Mouse (Mus musculus): ENCODE data around the gene Adamts8.

Adamts8 gene

GRCm38 (mm10) chr9:30942512-30943313, at the start of gene Adamts8:
TSS of gene Adamts8 (plus strand) at chr9:30942562.
- DNase-seq: no peak

- no peak for DNase-seq
Measured at GRCm38 (mm10) chr9:30895618-30896017, 46.7 kb upstream of the Adamts8 start.

- peak; percentile 76 for DNase-seq
Measured at GRCm38 (mm10) chr9:30896752-30897151, 45.6 kb upstream of the Adamts8 start.

GRCm38 (mm10) chr9:30897169-30897568, 45.2 kb upstream of the Adamts8 start:
- no peak for DNase-seq

- DNase-seq: no peak
Measured at GRCm38 (mm10) chr9:30902152-30902551, 40.2 kb upstream of the Adamts8 start.

GRCm38 (mm10) chr9:30902641-30903040, 39.7 kb upstream of the Adamts8 start:
- DNase-seq: no peak

- DNase-seq: no peak
Measured at GRCm38 (mm10) chr9:30903266-30903665, 39.1 kb upstream of the Adamts8 start.

- no peak for DNase-seq
Measured at GRCm38 (mm10) chr9:30905861-30906260, 36.5 kb upstream of the Adamts8 start.

- no peak for DNase-seq
Measured at GRCm38 (mm10) chr9:30906426-30906825, 35.9 kb upstream of the Adamts8 start.

GRCm38 (mm10) chr9:30907677-30908295, 34.6 kb upstream of the Adamts8 start:
- no peak for DNase-seq

GRCm38 (mm10) chr9:30908296-30908690, 34.1 kb upstream of the Adamts8 start:
- no peak for DNase-seq

GRCm38 (mm10) chr9:30908973-30909372, 33.4 kb upstream of the Adamts8 start:
- DNase-seq: no peak

GRCm38 (mm10) chr9:30910491-30910890, 31.9 kb upstream of the Adamts8 start:
- DNase-seq: no peak

- DNase-seq: no peak
Measured at GRCm38 (mm10) chr9:30912161-30912560, 30.2 kb upstream of the Adamts8 start.

- no peak for DNase-seq
Measured at GRCm38 (mm10) chr9:30913429-30913828, 28.9 kb upstream of the Adamts8 start.

- DNase-seq: no peak
Measured at GRCm38 (mm10) chr9:30914241-30914640, 28.1 kb upstream of the Adamts8 start.

GRCm38 (mm10) chr9:30916266-30916968, 25.9 kb upstream of the Adamts8 start:
- DNase-seq: no peak

GRCm38 (mm10) chr9:30918466-30919356, 23.7 kb upstream of the Adamts8 start:
- DNase-seq: no peak

- DNase-seq: no peak
Measured at GRCm38 (mm10) chr9:30919686-30920085, 22.7 kb upstream of the Adamts8 start.

GRCm38 (mm10) chr9:30920736-30921135, 21.6 kb upstream of the Adamts8 start:
- DNase-seq: peak; percentile 66

GRCm38 (mm10) chr9:30921261-30922103, 20.9 kb upstream of the Adamts8 start:
- no peak for DNase-seq

Measured in lung, postnatal 14 days (tissue).